Mouse (Mus musculus) adrenal gland, adult 2 months (tissue): ENCODE results near the gene Pramef17. TPM values are rescaled to one million over a fixed set of nuclear protein-coding genes. Genes with fewer than 3 reads are reported as not detected.
"Not testable (repeated sequence)": the region's sequence is repeated elsewhere in the genome, so short reads cannot be mapped to it uniquely, and the experiment has no call there.

Experiments used
- DNase-seq: peaks from one replicate; pipeline ENCODE4 v3.0.0; 2021
- long read RNA-seq: library from polyadenylated mRNA; stranded (forward); transcript quantifications from one replicate; pipeline ENCODE4 v2.0.0, GENCODE M21; 2021
- polyA plus RNA-seq: library from polyadenylated mRNA; depleted of rRNA; stranded (reverse); fragments of >200 nt; gene quantifications from 2 replicates; pipeline ENCODE4 v1.2.3, GENCODE M21; 2012; rRNA removed
- total RNA-seq, 2 experiments: library from RNA; stranded (reverse); gene quantifications; 2 replicates each; pipeline ENCODE4 v1.2.3; 2021

Pramef17 gene
- total RNA-seq (not detected), polyA plus RNA-seq (not detected in 2 replicates)
- long read RNA-seq = 0 reads

DNA sequence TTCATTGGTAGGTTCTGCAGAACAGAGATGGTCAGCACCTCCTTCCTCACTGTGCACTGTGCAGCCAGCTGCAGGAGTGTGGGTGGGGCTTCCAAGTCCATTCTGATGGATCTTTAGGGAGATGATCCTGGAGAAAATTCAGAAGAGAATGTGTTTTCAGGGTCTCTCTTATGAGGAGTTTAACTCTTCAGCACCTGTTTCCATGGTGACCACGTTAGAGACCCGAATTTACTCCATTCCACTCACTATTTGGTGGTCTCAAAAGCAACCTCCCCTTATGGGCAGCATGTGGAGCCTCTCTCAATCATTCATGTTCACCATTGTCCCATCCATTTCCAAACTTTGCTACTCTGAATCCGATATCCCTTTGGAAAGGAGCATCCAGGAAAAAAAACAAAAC lies at the start of gene Pramef17:
Gene Pramef17 (minus strand): TSS at position 101 of the 400 bp plus-strand sequence.
- DNase-seq = not testable (repeated sequence)

DNA sequence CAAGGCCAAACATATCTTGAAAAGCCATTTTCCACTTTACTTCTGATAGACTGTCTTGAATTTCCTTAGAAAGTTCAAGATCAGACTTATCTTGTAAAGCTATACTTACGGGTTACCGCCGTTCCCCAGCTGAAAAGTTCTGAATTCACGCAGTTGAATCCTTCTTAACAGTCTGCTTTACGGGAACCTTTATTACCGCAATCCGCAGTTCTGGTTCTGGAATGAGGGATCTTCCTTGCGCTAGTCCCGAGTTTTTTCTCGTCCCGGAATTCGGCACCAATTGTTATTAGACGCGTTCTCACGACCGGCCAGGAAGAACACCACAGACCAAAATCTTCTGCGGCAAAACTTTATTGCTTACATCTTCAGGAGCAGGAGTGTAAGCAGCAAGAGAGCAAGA lies 6.0 kb downstream of the Pramef17 start:
- DNase-seq = peak; percentile 40

DNA sequence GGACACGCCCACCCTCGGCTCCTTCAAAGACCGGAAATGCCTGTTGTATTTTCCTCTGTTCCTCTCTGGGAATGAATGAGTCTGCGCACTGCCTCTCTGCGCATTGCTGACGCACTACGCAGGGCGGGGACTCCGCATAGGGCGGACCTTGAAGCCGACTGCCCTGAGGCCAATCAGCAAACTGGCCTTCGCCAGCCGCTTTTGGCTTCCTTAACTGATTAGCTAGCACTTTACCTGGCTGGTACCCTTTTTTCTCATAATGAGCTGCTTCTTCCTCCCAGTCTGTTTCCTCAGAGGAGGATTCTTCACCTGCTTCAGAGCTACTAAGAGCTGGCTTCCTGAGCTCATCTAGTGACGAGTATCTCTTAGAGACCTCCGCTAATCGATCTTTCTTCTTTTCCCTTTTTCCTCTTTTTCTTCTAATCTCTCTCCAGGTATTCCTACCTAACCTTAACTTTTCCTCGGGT lies 6.7 kb downstream of the Pramef17 start:
- DNase-seq = peak; percentile 36

DNA sequence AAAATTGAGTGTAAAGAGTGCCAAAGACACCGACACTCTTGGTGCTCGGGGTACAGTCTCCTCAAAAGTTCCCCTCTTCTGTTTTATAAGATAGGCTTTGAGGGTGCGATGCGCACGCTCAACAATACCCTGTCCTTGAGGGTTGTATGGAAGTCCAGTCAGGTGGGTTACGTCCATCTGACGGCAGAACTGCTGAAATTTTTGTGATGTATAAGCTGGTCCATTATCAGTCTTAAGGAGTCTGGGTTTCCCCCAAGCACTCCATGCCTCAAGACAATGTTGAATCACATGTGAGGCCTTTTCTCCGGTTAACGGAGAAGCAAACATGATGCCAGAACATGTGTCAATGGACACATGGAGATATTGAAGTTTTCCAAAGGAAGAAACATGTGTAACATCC lies 8.4 kb downstream of the Pramef17 start:
- peak; percentile 30 for DNase-seq

DNA sequence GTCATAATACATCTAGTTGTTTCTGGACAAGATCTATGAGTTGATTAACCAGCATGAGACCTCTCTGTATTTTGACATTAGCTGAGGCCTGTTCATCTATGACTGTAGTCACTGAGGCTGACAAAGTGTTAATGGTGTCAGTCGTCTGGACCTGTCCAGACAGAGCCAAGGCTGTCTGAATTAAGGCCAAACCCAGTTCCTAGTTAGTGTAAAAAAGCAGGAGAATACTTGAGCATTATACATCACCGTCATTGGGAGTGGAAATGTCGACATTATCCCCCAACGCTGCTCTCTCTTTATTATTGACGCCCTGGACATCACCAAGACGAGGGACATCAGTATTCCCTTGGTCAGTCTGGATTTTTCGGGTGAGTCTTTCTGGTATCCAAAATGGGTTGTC lies 9.0 kb downstream of the Pramef17 start:
- peak; percentile 8 for DNase-seq

DNA sequence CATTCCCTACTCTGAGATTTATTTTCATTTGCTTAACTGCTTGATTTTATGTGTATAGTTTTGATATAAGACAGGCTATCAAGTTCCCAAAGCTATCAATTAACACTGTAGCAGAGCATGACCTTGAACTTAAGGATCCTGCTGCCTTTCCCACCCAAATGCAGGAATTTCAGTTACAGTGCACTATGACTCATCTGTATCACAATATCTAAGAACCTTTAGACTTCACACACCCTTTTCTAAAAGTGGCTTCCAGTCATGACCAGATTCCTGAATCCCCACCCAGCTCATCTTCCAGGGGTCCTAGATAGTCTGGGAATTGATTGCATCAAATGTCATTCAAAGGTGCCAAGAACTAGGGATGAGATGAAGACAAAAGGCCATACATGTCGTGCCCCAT lies 10.7 kb downstream of the Pramef17 start:
- DNase-seq = not testable (repeated sequence)

DNA sequence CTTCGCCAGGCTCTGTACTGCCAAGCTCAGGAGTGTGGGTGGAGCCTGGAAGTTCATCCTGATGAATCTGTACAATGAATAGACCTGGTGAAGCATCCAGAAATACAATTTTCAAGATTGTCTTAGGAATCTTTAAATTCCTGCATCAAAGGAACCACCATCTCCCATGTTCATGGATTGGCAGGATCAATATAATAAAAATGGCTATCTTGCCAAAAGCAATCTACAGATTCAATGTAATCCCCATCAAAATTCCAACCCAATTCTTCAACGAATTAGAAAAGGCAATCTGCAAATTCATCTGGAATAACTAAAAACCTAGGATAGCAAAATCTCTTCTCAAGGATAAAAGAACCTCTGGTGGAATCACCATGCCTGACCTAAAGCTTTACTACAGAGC lies 27.3 kb downstream of the Pramef17 start, which contains the start of gene Gm13101:
Gene Gm13101 (minus strand): TSS at position 101 of the 400 bp plus-strand sequence.
- not testable (repeated sequence) for DNase-seq

DNA sequence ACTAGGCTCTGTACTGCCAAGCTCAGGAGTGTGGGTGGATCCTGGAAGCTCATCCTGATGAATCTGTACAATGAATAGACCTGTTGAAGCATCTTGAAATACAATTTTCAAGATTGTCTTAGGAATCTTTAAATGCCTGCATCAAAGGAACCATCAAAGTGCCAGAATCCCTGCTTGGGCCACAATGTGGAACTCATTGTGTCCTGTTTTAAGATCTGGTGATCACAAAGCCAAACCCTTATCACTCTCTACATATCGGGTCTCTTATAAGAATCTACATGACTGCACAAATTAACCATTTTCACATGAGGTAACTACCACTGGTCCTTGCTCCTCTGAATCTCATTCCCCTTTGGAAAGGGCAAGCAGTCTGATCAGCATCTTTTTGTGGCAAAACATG lies 43.3 kb downstream of the Pramef17 start, which contains the start of gene Pramef25:
Gene Pramef25 (minus strand): TSS at position 101 of the 400 bp plus-strand sequence.
- DNase-seq = not testable (repeated sequence)

Other genes with a start within 250 kb of the Pramef17 start
- not detected for gene Gm13023, start 205.0 kb downstream of the Pramef17 start, total RNA-seq
- not detected in 2 replicates for gene Gm13023, start 205.0 kb downstream of the Pramef17 start, polyA plus RNA-seq
- not detected for gene Gm13084, start 178.3 kb downstream of the Pramef17 start, total RNA-seq
- gene Gm13084, start 178.3 kb downstream of the Pramef17 start, polyA plus RNA-seq = not detected in 2 replicates
- gene Gm13103, start 147.9 kb downstream of the Pramef17 start, total RNA-seq = not detected
- gene Gm13103, start 147.9 kb downstream of the Pramef17 start, polyA plus RNA-seq = not detected in 2 replicates
- not detected for gene Pramef6, start 94.0 kb downstream of the Pramef17 start, total RNA-seq
- not detected in 2 replicates for gene Pramef6, start 94.0 kb downstream of the Pramef17 start, polyA plus RNA-seq
- gene Pramef25, start 43.4 kb downstream of the Pramef17 start, total RNA-seq = not detected
- gene Pramef25, start 43.4 kb downstream of the Pramef17 start, polyA plus RNA-seq = not detected in 2 replicates
- gene Gm13101, start 27.4 kb downstream of the Pramef17 start, total RNA-seq = not detected
- not detected in 2 replicates for gene Gm13101, start 27.4 kb downstream of the Pramef17 start, polyA plus RNA-seq
- not detected for gene Pramel4, start 64.8 kb upstream of the Pramef17 start, total RNA-seq
- gene Pramel4, start 64.8 kb upstream of the Pramef17 start, polyA plus RNA-seq = not detected in 2 replicates
- gene Gm13102, start 112.1 kb upstream of the Pramef17 start, total RNA-seq = not detected
- not detected in 2 replicates for gene Gm13102, start 112.1 kb upstream of the Pramef17 start, polyA plus RNA-seq
- gene Oog3, start 168.3 kb upstream of the Pramef17 start, total RNA-seq = not detected
- not detected in 2 replicates for gene Oog3, start 168.3 kb upstream of the Pramef17 start, polyA plus RNA-seq
- not detected for gene Oog2, start 196.3 kb upstream of the Pramef17 start, total RNA-seq
- not detected in 2 replicates for gene Oog2, start 196.3 kb upstream of the Pramef17 start, polyA plus RNA-seq
- gene C87977, start 218.9 kb upstream of the Pramef17 start, total RNA-seq = not detected
- not detected in 2 replicates for gene C87977, start 218.9 kb upstream of the Pramef17 start, polyA plus RNA-seq